Mouse (Mus musculus): ENCODE data around the gene Tdg. TPM values are rescaled to one million over a fixed set of nuclear protein-coding genes. Genes with fewer than 3 reads are reported as not detected.

The Tdg gene
- polyA plus RNA-seq (2017; shearing (Covaris generic)): 96.6 TPM

DNA sequence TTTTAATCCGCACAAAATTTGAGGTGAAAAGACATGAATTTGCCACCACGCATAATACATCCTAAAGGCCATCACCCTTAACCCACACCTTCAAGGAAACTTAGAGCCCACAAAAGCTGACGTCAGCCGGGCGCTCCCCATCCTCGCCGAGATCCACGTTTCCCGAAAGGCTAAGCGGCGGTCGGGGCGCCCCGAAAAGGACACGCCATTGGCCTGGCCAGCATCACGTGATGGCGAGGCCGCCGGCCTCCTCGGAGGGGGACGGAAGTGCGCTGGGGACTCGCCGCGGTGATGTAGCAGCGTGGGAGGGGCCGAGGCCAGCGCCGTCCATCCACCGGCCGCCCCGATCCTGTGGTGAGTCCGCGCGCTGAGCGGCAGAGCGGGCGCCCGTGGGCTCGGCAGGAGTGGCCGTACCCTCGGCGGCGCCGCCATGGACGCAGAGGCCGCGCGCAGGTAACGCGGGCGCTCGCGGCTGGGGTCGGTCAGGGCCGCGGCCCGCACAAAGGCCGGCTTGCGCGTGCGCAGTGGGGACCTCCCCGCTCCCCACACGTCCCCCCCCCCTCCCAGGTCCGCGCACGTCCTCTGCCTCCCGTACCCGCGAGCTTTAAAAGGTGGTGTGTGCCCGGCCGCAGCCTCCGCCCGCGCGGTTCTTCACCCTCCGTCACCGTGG is at the start of gene Tdg:
Gene Tdg (plus strand): TSS at position 243 of the 670 bp plus-strand sequence.

DNA sequence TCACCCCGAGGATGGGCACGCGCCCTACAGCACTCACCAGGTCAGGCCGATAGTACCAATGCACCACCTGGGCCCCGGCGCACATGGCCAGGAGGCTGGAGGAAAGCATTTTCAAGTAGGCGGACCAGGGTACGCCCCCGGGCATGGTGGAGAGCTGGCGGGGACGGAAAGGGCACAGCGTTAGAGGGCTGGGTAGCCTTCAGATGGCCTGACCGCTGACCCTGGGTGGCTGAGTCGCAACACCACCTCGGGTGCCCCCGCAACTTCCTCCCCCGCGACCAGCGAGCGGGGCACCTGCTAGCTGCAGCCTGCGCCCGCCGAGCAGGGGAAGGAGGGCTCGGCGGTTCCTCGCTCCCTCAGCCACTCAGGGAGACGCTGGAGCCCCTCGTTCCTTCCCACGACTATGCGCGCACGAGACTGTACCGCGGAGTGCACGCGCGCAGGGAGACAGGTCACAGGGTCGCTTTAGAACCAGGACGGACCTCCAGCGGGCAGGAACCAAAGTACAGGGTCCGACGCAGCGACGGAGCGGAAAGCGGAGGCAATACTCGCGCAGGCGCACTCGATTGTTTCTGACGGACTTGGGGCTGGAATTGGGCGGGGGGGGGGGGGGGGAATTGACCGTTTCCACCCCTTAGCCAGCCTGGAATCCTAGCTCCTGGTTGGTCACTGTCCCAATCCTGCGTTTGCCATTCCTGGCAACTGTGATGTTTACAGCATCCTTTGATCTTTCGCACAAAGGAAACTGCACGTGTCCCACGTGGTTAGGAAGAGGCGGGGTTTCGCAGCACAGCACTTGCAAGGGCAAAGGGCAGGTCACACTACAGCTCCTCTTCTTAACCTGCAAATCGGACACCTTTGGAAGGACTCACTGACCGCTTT is 6.7 kb upstream of the Tdg start, which contains the start of gene 1190007I07Rik:
Gene 1190007I07Rik (minus strand): TSS at position 558 of the 882 bp plus-strand sequence.

DNA sequence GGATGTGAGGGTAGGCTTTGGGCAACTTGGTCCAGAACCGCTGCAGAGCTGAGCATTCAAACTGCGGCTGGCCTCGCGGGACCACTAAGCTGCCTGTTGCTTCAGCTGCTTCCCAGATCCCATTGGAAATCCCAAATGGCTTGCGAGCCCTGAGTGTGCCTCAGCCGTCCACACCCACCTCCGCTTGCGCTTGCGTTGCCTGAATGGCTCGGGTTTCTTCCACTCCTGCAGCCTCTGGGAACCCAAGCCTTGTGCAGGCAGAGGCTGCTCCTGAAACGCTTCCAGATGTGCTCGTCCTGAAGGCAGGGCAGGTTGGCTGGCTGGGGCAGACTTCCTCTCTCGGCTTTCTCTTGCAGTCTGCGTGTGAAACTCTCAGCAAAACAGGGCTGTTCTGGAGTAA is 60.9 kb downstream of the Tdg start, which contains the start of gene Glt8d2:
Gene Glt8d2 (minus strand): TSS at position 157 of the 400 bp plus-strand sequence.

DNA sequence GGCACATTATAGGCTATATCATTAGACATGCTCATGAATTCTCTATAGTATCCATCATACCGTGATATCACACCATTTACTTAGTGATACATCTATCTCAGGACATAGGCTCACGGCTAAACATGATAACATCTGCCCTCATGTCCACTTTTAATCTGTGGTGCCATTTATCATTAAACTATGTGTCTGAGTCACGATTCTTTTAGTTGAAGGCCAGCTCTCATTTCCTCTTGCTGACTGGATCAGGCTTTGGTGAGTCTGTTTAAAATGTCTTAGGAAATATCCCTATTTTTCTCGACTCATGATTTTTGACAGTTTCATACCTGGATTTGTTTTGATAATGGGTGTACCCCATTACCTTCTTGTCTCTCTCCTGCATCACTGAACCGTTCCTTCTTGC is 66.3 kb downstream of the Tdg start, which contains the start of gene Hcfc2:
Gene Hcfc2 (plus strand): TSS at position 205 of the 400 bp plus-strand sequence.

Other genes starting within 250 kb of the Tdg start
- gene Gm1553, start 137.2 kb upstream of the Tdg start, polyA plus RNA-seq (2017; shearing (Covaris generic)): not detected
- gene 1190007I07Rik, start 6.6 kb upstream of the Tdg start, polyA plus RNA-seq (2017; shearing (Covaris generic)): 14.2 TPM
- gene Glt8d2, start 60.8 kb downstream of the Tdg start, polyA plus RNA-seq (2017; shearing (Covaris generic)): 0.49 TPM
- gene Hcfc2, start 66.3 kb downstream of the Tdg start, polyA plus RNA-seq (2017; shearing (Covaris generic)): 27.6 TPM
- gene Nfyb, start 134.3 kb downstream of the Tdg start, polyA plus RNA-seq (2017; shearing (Covaris generic)): 51.2 TPM
- gene Txnrd1, start 204.1 kb downstream of the Tdg start, polyA plus RNA-seq (2017; shearing (Covaris generic)): 75.2 TPM
- 0.39 TPM for gene Eid3, start 236.8 kb downstream of the Tdg start, polyA plus RNA-seq (2017; shearing (Covaris generic))

All from effector memory CD4-positive, alpha-beta T cell, adult 5 months (primary cell).